Mouse (Mus musculus) cerebellum, adult 2 months (tissue): Measurements from ENCODE around the gene Mroh2a.

ENCODE experiments used
- CTCF ChIP-seq: fragments of 200-500 bp; IDR thresholded peaks from 2 replicates; pipeline ENCODE4 v1.5.1; 2011; ENCODE audit warnings: low read depth, mild to moderate bottlenecking, control low read depth, low read length, moderate library complexity, borderline replicate concordance; ENCODE audit not compliant: insufficient read depth
- POLR2A ChIP-seq: fragments of 200-500 bp; IDR thresholded peaks from 2 replicates; pipeline ENCODE4 v1.6.1; 2011; ENCODE audit warnings: low read length, control low read depth, borderline replicate concordance; ENCODE audit not compliant: insufficient read depth

DNA sequence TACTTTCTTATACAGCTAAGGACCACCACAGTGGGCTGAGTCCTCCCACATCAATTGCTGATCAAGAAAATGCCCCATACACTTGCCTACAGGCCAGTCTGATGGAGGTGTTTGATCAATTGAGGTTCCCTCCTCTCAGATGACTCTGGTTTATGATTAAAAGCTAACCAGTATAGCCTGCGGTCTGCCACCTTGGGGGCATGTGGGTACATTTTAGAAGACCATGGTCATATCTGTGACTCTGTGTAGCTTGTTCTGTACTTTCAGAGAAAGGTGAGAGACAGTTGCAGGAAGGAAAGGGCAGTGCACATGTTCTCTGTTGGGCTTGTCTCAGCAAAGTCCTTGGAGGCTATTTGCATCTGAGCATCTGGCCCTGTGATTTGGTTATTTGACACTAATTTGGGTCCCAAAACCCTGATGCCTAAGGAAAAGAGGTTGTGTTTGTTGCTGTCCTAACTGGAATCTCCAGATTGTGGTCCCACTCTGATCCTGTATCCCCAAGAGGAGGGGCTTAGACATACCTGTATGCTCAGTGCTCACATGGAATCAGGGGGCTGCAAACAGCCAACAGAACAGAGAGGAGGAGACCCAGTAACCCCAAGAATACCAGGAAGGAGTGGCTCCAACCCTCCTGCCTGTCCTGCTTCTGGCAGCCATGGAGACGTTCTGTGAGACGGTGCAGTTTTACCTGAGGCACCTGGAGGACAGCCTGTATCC lies 6.0 kb downstream of the Mroh2a start:
- no peak for TF ChIP-seq CTCF
- TF ChIP-seq POLR2A, result no peak
